Mouse (Mus musculus): ENCODE data around the gene Plppr1. TPM values are rescaled to one million over a fixed set of nuclear protein-coding genes. Genes with fewer than 3 reads are reported as not detected.
"Not testable (repeated sequence)": the region's sequence is repeated elsewhere in the genome, so short reads cannot be mapped to it uniquely, and the experiment has no call there.

The Plppr1 gene
- polyA plus RNA-seq, 1 experiment, result 0.88 TPM

DNA sequence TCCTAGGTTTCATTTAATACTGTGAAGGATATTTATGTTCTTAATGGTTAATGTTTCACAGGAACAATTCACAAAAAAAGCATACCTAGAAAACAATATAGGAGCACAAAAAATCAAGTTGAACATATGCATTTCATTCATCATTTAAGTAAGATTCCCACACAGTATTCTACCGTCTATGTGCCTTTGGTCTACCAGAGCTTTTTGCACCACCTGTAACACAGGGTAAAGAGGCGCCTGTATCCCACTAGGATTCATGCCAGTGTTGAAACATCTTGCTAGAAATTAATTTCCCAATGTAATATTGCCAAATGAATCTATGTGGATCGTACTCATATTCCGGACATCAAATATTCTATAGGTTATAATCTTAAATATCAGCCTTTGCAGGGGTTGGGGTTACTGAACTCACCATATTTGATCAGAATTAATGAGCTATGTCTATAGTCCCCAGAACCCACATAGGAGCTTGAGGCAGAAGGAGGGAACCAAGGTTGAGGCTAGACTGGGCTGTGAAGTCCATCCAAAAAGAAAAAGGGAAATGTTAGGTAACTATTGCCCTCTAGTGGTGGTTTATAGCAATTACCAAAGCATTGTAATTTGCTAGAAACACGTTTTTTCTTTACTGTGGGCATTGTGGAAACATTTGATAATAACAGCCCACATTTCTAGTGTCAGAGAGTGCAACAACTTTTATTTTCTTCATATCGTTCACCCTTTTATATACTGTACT is 263.0 kb downstream of the Plppr1 start:
- no peaks in the 10 kb centered on the region for H3K4me1 ChIP-seq (ENCODE audit: control insufficient read depth, insufficient read depth, low read length)
- WGBS, result 58% methylated on average over 6 of the region's 6 CpGs
- DNase-seq, result peak; percentile 35
- H3K27me3 ChIP-seq (replicated peaks; ENCODE audit: control insufficient read depth, insufficient read depth, low read length), result no peaks in the 10 kb centered on the region
- TF ChIP-seq CTCF (conservative IDR thresholded peaks at IDR 0.05; ENCODE audit: insufficient read depth, insufficient read length, low read depth, low read length) (peak; percentile 47), POLR2A (IDR thresholded peaks at IDR 0.05; ENCODE audit: low read depth, low read length) (no peak)
- H3K27ac ChIP-seq (ENCODE audit: insufficient read depth, low read depth, low read length), result no peak overlapping the region
- H3K36me3 ChIP-seq (ENCODE audit: control insufficient read depth, insufficient read depth, low read length), result no peaks in the 10 kb centered on the region
- no peak overlapping the region for H3K4me3 ChIP-seq (ENCODE audit: insufficient read depth, low read depth, low read length)

DNA sequence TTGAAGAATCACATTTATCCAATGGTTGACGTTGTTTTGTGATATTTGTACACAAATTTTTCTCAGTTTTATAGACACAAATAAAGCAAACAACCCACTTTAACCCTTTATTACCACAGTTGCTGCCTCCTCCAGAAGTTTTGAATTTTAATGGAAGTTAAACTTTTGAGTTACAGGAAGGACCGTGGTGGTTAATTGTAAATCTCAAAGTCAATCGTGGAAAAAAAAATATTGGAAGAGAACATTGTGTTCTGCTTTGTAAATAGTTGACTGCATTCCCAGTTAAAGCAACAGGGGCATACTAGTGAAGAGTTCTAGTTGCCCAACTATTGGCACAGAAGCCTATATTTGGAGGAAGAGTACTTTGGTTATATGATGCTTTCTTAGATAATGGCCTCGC is 278.9 kb downstream of the Plppr1 start:
- H3K27ac ChIP-seq (ENCODE audit: insufficient read depth, low read depth, low read length); H3K4me3 ChIP-seq (ENCODE audit: insufficient read depth, low read depth, low read length); H3K27me3 ChIP-seq (replicated peaks; ENCODE audit: control insufficient read depth, insufficient read depth, low read length); H3K4me1 ChIP-seq (ENCODE audit: control insufficient read depth, insufficient read depth, low read length); H3K36me3 ChIP-seq (ENCODE audit: control insufficient read depth, insufficient read depth, low read length): not testable (repeated sequence)
- peak; percentile 67 for DNase-seq
- 36% methylated on average over 3 of the region's 4 CpGs for WGBS

DNA sequence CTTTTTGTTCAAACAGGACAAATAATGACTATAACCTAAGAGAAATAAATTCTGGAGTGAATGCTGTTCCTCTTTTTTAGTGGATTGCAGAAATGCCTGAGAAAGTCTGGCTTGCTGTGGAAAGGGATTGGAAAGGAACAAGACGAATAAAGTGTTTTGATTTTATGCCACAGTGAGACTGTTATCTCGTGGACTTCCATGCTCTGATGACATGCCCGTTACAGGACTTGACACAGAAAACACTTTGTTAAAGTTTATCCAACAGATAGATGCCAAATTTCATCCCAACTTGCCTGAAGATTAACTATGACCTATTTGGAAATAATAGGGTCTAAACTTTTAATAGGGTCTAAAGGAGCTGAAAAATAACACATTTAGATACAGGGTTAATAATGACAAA is 281.0 kb downstream of the Plppr1 start:
- H3K36me3 ChIP-seq (ENCODE audit: control insufficient read depth, insufficient read depth, low read length); H3K27ac ChIP-seq (ENCODE audit: insufficient read depth, low read depth, low read length); H3K4me3 ChIP-seq (ENCODE audit: insufficient read depth, low read depth, low read length); H3K4me1 ChIP-seq (ENCODE audit: control insufficient read depth, insufficient read depth, low read length); H3K27me3 ChIP-seq (replicated peaks; ENCODE audit: control insufficient read depth, insufficient read depth, low read length): not testable (repeated sequence)
- 33% methylated on average over 3 of the region's 3 CpGs for WGBS
- peak; percentile 70 for DNase-seq

DNA sequence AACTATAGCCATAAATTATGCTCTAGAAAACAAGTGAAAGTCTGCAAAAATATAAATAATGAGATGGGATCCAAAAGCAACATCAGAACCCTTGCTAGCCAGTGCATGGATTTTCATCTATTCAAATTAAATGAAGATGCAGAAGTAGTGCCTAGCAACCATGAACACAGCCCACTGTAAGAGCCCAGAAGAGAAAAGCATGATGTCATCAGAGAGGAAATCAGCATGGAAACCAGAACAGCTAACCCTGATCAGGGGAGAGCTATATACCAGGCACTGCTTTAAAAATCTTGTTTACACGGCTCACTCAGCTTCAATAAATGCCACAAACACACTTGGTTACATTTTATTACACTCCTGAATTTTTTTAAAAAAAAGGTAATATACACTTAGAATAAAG is 288.9 kb downstream of the Plppr1 start:
- not testable (repeated sequence) for H3K4me1 ChIP-seq (ENCODE audit: control insufficient read depth, insufficient read depth, low read length); H3K36me3 ChIP-seq (ENCODE audit: control insufficient read depth, insufficient read depth, low read length); DNase-seq; H3K27me3 ChIP-seq (replicated peaks; ENCODE audit: control insufficient read depth, insufficient read depth, low read length); H3K27ac ChIP-seq (ENCODE audit: insufficient read depth, low read depth, low read length); H3K4me3 ChIP-seq (ENCODE audit: insufficient read depth, low read depth, low read length)
- WGBS, result 67% methylated on average over 1 of the region's 1 CpGs

DNA sequence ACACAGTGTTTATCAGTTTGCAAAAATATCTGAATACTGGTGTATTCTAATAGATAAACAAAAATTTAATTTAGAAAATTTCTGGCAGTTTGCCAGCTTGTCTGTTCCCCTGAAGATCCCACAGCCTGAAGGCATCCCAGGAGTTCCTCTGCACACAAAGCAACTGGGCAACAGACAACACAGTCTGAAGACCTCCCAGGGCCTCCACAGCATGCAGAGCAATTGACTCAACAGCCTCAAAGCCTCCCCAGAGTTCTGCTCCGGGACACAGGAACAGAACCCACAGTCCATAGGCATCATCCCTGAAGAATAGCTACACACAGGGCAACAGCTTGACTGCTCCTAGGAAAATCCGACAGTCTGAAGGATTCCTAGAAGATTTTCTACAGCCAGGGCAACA is 289.6 kb downstream of the Plppr1 start:
- Histone ChIP-seq H3K4me3 (ENCODE audit: insufficient read depth, low read depth, low read length) (no peak overlapping the region), H3K27ac (ENCODE audit: insufficient read depth, low read depth, low read length) (no peak overlapping the region), H3K4me1 (ENCODE audit: control insufficient read depth, insufficient read depth, low read length) (no peaks in the 10 kb centered on the region), H3K36me3 (ENCODE audit: control insufficient read depth, insufficient read depth, low read length) (no peaks in the 10 kb centered on the region), H3K27me3 (replicated peaks; ENCODE audit: control insufficient read depth, insufficient read depth, low read length) (no peaks in the 10 kb centered on the region)
- DNase-seq, result no peak
- TF ChIP-seq POLR2A (IDR thresholded peaks at IDR 0.05; ENCODE audit: low read depth, low read length) (no peak), CTCF (conservative IDR thresholded peaks at IDR 0.05; ENCODE audit: insufficient read depth, insufficient read length, low read depth, low read length) (no peak)
- 79% methylated on average over 2 of the region's 2 CpGs for WGBS

DNA sequence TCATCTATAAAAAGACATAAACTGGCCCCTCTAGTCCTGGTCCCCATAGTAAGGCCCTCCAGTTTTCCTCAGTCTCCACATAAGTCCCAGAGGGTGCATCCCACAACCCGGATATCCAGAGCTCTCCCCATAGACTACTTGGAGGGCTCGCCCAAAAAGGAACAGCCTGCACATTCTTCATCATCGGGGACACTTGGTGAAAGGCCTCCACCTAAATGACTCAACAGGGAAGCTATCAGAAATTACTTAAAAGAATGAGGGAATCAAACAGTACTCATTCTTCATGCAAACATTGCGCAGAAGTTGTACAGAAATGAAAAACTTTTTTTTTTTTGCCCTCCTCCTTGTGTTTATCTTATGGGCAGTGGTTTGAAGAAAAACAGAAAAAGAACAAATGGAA is 291.4 kb downstream of the Plppr1 start:
- H3K4me1 ChIP-seq (ENCODE audit: control insufficient read depth, insufficient read depth, low read length), result no peaks in the 10 kb centered on the region
- no peak for TF ChIP-seq CTCF (conservative IDR thresholded peaks at IDR 0.05; ENCODE audit: insufficient read depth, insufficient read length, low read depth, low read length)
- no peak for TF ChIP-seq POLR2A (IDR thresholded peaks at IDR 0.05; ENCODE audit: low read depth, low read length)
- no peak overlapping the region for H3K27ac ChIP-seq (ENCODE audit: insufficient read depth, low read depth, low read length)
- no peaks in the 10 kb centered on the region for H3K27me3 ChIP-seq (replicated peaks; ENCODE audit: control insufficient read depth, insufficient read depth, low read length)
- no peaks in the 10 kb centered on the region for H3K36me3 ChIP-seq (ENCODE audit: control insufficient read depth, insufficient read depth, low read length)
- no peak overlapping the region for H3K4me3 ChIP-seq (ENCODE audit: insufficient read depth, low read depth, low read length)
- no peak for DNase-seq
- 92% methylated on average over 4 of the region's 4 CpGs for whole genome bisulfite sequencing

DNA sequence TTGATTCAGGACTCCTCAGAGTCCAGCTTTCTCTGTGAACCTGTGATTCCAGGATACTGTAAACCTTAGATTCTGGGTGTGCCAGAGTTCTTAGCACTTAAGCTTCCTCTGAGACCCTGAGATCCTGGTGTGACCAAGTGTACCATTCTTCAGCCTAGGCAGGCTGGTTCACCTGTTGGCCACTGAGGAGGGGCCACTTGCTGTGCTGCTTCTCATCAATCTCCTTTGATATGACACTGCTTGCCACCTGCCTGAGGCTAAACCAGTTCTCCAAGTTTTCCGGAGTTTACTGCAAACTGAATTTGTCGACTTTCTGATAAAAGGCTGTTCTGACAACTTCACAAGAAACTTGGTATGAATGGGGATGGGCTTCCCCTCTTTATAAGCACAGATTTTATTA is 298.0 kb downstream of the Plppr1 start:
- TF ChIP-seq POLR2A (IDR thresholded peaks at IDR 0.05; ENCODE audit: low read depth, low read length) (no peak), CTCF (conservative IDR thresholded peaks at IDR 0.05; ENCODE audit: insufficient read depth, insufficient read length, low read depth, low read length) (no peak)
- Histone ChIP-seq H3K4me1 (ENCODE audit: control insufficient read depth, insufficient read depth, low read length) (no peaks in the 10 kb centered on the region), H3K27ac (ENCODE audit: insufficient read depth, low read depth, low read length) (no peak overlapping the region), H3K27me3 (replicated peaks; ENCODE audit: control insufficient read depth, insufficient read depth, low read length) (no peaks in the 10 kb centered on the region), H3K4me3 (ENCODE audit: insufficient read depth, low read depth, low read length) (no peak overlapping the region), H3K36me3 (ENCODE audit: control insufficient read depth, insufficient read depth, low read length) (no peaks in the 10 kb centered on the region)
- no peak for DNase-seq
- 74% methylated on average over 2 of the region's 2 CpGs for WGBS

DNA sequence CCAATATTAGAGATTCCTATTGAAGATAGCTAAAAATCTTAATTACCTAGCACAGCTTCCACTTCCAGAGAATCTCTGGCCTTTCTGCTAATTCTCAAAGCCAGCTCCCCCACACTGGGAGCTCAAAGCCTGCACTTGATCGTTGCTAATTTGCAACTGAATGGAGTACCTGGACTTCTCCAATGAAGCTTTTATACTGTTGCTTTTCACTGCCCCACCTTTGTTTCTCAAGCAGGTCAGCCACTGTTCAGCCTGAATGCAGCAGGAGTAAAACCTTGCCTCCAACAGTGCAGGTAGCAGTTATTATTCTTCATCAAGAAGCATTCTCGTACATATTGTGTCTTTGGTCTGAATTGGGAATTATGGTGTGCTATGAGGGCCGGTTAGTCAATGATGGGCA is 309.0 kb downstream of the Plppr1 start:
- not testable (repeated sequence) for DNase-seq; H3K27ac ChIP-seq (ENCODE audit: insufficient read depth, low read depth, low read length); H3K36me3 ChIP-seq (ENCODE audit: control insufficient read depth, insufficient read depth, low read length); H3K27me3 ChIP-seq (replicated peaks; ENCODE audit: control insufficient read depth, insufficient read depth, low read length); H3K4me1 ChIP-seq (ENCODE audit: control insufficient read depth, insufficient read depth, low read length); H3K4me3 ChIP-seq (ENCODE audit: insufficient read depth, low read depth, low read length)
- WGBS, result 88% methylated on average over 3 of the region's 3 CpGs

DNA sequence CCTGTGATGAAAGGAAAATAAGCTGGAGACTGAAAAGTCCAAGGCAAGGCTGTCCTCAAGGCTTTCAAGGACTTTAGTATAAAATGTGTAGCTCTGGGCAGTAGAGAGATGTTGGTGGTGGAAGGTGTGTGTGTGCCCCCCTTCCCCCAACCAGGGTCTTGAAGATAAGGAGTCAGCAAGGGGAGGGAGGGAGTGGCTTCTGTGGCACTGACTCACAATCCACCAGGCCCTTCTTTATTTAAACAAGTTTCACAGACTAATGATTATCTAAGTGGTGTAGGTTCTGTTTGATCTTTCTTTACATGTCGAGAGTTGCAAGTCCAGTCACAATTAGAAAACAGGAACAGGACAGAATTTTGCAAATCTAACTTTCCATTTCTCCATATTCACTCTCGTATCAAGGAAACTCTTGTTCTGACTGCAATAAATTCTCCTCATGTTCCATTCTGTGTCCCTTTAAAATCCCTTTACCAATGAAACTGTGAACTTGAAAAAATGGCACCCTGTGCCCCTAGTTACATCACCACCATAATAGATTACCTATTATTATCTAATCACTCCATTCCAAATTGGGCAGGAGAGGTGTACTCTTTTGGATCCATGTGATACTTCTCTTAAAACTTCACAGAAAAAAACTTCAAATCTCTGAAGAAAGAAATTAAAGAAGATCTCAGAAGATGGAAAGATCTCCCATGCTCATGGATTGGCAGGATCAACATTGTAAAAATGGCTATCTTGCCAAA is 324.7 kb downstream of the Plppr1 start:
- 69% methylated on average over 2 of the region's 2 CpGs for WGBS
- H3K4me1 ChIP-seq (ENCODE audit: control insufficient read depth, insufficient read depth, low read length); H3K27me3 ChIP-seq (replicated peaks; ENCODE audit: control insufficient read depth, insufficient read depth, low read length); H3K4me3 ChIP-seq (ENCODE audit: insufficient read depth, low read depth, low read length); H3K36me3 ChIP-seq (ENCODE audit: control insufficient read depth, insufficient read depth, low read length); H3K27ac ChIP-seq (ENCODE audit: insufficient read depth, low read depth, low read length); DNase-seq: not testable (repeated sequence)
